Mouse (Mus musculus) testis, adult 2 months (tissue): ENCODE data around the gene Cdc42ep1. TPM values are rescaled to one million over a fixed set of nuclear protein-coding genes. Genes with fewer than 3 reads are reported as not detected.
"Not testable (repeated sequence)": the region's sequence is repeated elsewhere in the genome, so short reads cannot be mapped to it uniquely, and the experiment has no call there.

ENCODE experiments used
- H3K27ac ChIP-seq: fragments of 200-500 bp; 2 replicates; pipeline ENCODE4 v1.5.1; 2012; ENCODE audit warnings: low read depth, low read length; ENCODE audit not compliant: control insufficient read depth, insufficient read depth
- H3K27me3 ChIP-seq: fragments of 200-500 bp; 2 replicates; pipeline ENCODE4 v1.6.1; 2012; ENCODE audit warnings: mild to moderate bottlenecking, low read length, moderate library complexity; ENCODE audit not compliant: control insufficient read depth, insufficient read depth
- H3K36me3 ChIP-seq: fragments of 200-500 bp; 2 replicates; pipeline ENCODE4 v1.6.1; 2012; ENCODE audit warnings: mild to moderate bottlenecking, low read length; ENCODE audit not compliant: control insufficient read depth, insufficient read depth
- H3K4me1 ChIP-seq: fragments of 200-500 bp; 2 replicates; pipeline ENCODE4 v1.6.1; 2012; ENCODE audit warnings: low read length; ENCODE audit not compliant: control insufficient read depth, insufficient read depth
- H3K4me3 ChIP-seq: fragments of 200-500 bp; 2 replicates; pipeline ENCODE4 v1.5.1; 2012; ENCODE audit warnings: low read depth, mild to moderate bottlenecking, low read length, moderate library complexity, mixed read lengths; ENCODE audit not compliant: control insufficient read depth
- CTCF ChIP-seq: fragments of 200-500 bp; IDR thresholded peaks from 2 replicates; pipeline ENCODE4 v1.5.1; 2012; ENCODE audit warnings: low read depth, mild to moderate bottlenecking, inconsistent platforms, low read length, moderate library complexity; ENCODE audit not compliant: control insufficient read depth, insufficient read depth, insufficient replicate concordance
- POLR2A ChIP-seq: fragments of 200-500 bp; IDR thresholded peaks from 2 replicates; pipeline ENCODE4 v1.6.1; 2012; ENCODE audit warnings: low read depth, mild to moderate bottlenecking, inconsistent platforms, low read length, moderate library complexity; ENCODE audit not compliant: control insufficient read depth
- polyA plus RNA-seq: library from polyadenylated mRNA; depleted of rRNA; stranded (reverse); fragments of >200 nt; gene quantifications from 2 replicates; pipeline ENCODE4 v1.2.3, GENCODE M21; 2012

Cdc42ep1 gene
- polyA plus RNA-seq, 1 experiment: 2.9 TPM

GRCm38 (mm10) chr15:78874989-78875388 lies 32.6 kb downstream of the Cdc42ep1 start:
- Histone ChIP-seq H3K4me1 (peaks cover 10% of the 10 kb centered on the region), H3K4me3 (no peak overlapping the region), H3K27me3 (no peaks in the 10 kb centered on the region), H3K36me3 (no peaks in the 10 kb centered on the region), H3K27ac (no peak overlapping the region)
- TF ChIP-seq CTCF (no peak), POLR2A (no peak)

- Histone ChIP-seq H3K36me3 (no peaks in the 10 kb centered on the region), H3K27ac (no peak overlapping the region), H3K27me3 (no peaks in the 10 kb centered on the region), H3K4me1 (peaks cover 10% of the 10 kb centered on the region), H3K4me3 (no peak overlapping the region)
- TF ChIP-seq CTCF: no peak
Measured at GRCm38 (mm10) chr15:78875537-78875936, 33.1 kb downstream of the Cdc42ep1 start.

- Histone ChIP-seq H3K27ac (peak overlapping the region; percentile 80), H3K27me3 (no peaks in the 10 kb centered on the region), H3K4me1 (peaks cover 10% of the 10 kb centered on the region), H3K36me3 (no peaks in the 10 kb centered on the region), H3K4me3 (peak overlapping the region; percentile 83; the same call in 1 of the 2 replicates)
- TF ChIP-seq POLR2A (no peak), CTCF (peak; percentile 56; the same call in 1 of the 2 replicates)
Measured at GRCm38 (mm10) chr15:78876258-78876696, 33.9 kb downstream of the Cdc42ep1 start.

GRCm38 (mm10) chr15:78876991-78877809 lies 34.8 kb downstream of the Cdc42ep1 start, which contains the start of gene Gga1:
Gene Gga1 (plus strand): TSS chr15:78877190.
- Histone ChIP-seq H3K27me3 (no peaks in the 10 kb centered on the region), H3K36me3 (no peaks in the 10 kb centered on the region), H3K4me3 (peak within 1 kb of the TSS; percentile 83), H3K4me1 (peaks cover 10% of the 10 kb centered on the region), H3K27ac (peak within 1 kb of the TSS; percentile 80)
- no peak for TF ChIP-seq CTCF
- peak; percentile 62; the same call in 1 of the 2 replicates for TF ChIP-seq POLR2A

GRCm38 (mm10) chr15:78877810-78878390 lies 35.5 kb downstream of the Cdc42ep1 start:
- no peaks in the 10 kb centered on the region for H3K27me3 ChIP-seq
- TF ChIP-seq CTCF: no peak
- TF ChIP-seq POLR2A: 0 out of 2 replicates have a peak, but pooled peaks have one; percentile 1
- H3K36me3 ChIP-seq: no peaks in the 10 kb centered on the region; the same call in 1 of the 2 replicates
- H3K27ac ChIP-seq: peak overlapping the region; percentile 73
- peaks cover 10% of the 10 kb centered on the region for H3K4me1 ChIP-seq
- H3K4me3 ChIP-seq: peak overlapping the region; percentile 83

GRCm38 (mm10) chr15:78878792-78879516 lies 36.5 kb downstream of the Cdc42ep1 start:
- H3K4me3 ChIP-seq, H3K27ac ChIP-seq, H3K36me3 ChIP-seq, H3K27me3 ChIP-seq: not testable (repeated sequence)
- peaks cover 10% of the 10 kb centered on the region for H3K4me1 ChIP-seq

GRCm38 (mm10) chr15:78880432-78880831 lies 38.0 kb downstream of the Cdc42ep1 start:
- Histone ChIP-seq H3K27ac (no peak overlapping the region), H3K4me3 (no peak overlapping the region), H3K36me3 (peaks cover 2% of the 10 kb centered on the region; the same call in 1 of the 2 replicates), H3K27me3 (no peaks in the 10 kb centered on the region), H3K4me1 (peaks cover 10% of the 10 kb centered on the region)
- no peak for TF ChIP-seq POLR2A
- TF ChIP-seq CTCF: no peak
